Mouse (Mus musculus) E14TG2a.4 (cell line): ENCODE measurements around the gene C330021F23Rik.

Experiments
- CTCF ChIP-seq: conservative IDR thresholded peaks from 2 replicates; pipeline ENCODE4 v1.5.1; 2014; ENCODE audit warnings: low read length
- NANOG ChIP-seq: IDR thresholded peaks from 2 replicates; pipeline ENCODE4 v1.6.1; 2014; ENCODE audit warnings: borderline replicate concordance, low read length, mixed read lengths
- POU5F1 ChIP-seq: IDR thresholded peaks from 2 replicates; pipeline ENCODE4 v1.6.1; 2014; ENCODE audit warnings: low read length, borderline replicate concordance

GRCm38 (mm10) chr8:3603439-3603838 lies 35.6 kb downstream of the C330021F23Rik start:
- TF ChIP-seq CTCF (no peak), POU5F1 (no peak), NANOG (no peak)
